Mouse (Mus musculus): ENCODE measurements around the gene Iqsec1.

Gene Iqsec1

GRCm38 (mm10) chr6:90812072-90812471 lies 176.4 kb downstream of the Iqsec1 start:
- H3K27me3 ChIP-seq (ENCODE audit: insufficient read depth, low read length) = peaks cover 16% of the 10 kb centered on the region
- no peak for TF ChIP-seq POU5F1 (IDR thresholded peaks at IDR 0.05; ENCODE audit: borderline replicate concordance, low read length)
- no peak for TF ChIP-seq CTCF (conservative IDR thresholded peaks at IDR 0.05; ENCODE audit: low read length)
- no peak for TF ChIP-seq NANOG (IDR thresholded peaks at IDR 0.05; ENCODE audit: borderline replicate concordance, low read length)
- no peaks in the 10 kb centered on the region for H3K9me3 ChIP-seq (ENCODE audit: low read length)
- H3K4me3 ChIP-seq (replicated peaks; ENCODE audit: low read length) = no peak overlapping the region
- H3K4me1 ChIP-seq (replicated peaks; ENCODE audit: low read depth, low read length) = peaks cover 23% of the 10 kb centered on the region
- no peaks in the 10 kb centered on the region for H3K36me3 ChIP-seq (ENCODE audit: insufficient read depth, low read length)

- Histone ChIP-seq H3K4me1 (replicated peaks; ENCODE audit: low read depth, low read length) (peaks cover 23% of the 10 kb centered on the region), H3K9me3 (ENCODE audit: low read length) (no peaks in the 10 kb centered on the region), H3K4me3 (replicated peaks; ENCODE audit: low read length) (no peak overlapping the region), H3K36me3 (ENCODE audit: insufficient read depth, low read length) (no peaks in the 10 kb centered on the region), H3K27me3 (ENCODE audit: insufficient read depth, low read length) (peaks cover 16% of the 10 kb centered on the region)
- TF ChIP-seq CTCF (conservative IDR thresholded peaks at IDR 0.05; ENCODE audit: low read length) = no peak
- no peak for TF ChIP-seq NANOG (IDR thresholded peaks at IDR 0.05; ENCODE audit: borderline replicate concordance, low read length)
- no peak for TF ChIP-seq POU5F1 (IDR thresholded peaks at IDR 0.05; ENCODE audit: borderline replicate concordance, low read length)
Measured at GRCm38 (mm10) chr6:90810576-90810975, 177.9 kb downstream of the Iqsec1 start.

- H3K4me3 ChIP-seq (replicated peaks; ENCODE audit: low read length) = peak overlapping the region; percentile 56
- peaks cover 16% of the 10 kb centered on the region for H3K27me3 ChIP-seq (ENCODE audit: insufficient read depth, low read length)
- H3K9me3 ChIP-seq (ENCODE audit: low read length) = no peaks in the 10 kb centered on the region
- no peaks in the 10 kb centered on the region for H3K36me3 ChIP-seq (ENCODE audit: insufficient read depth, low read length)
- peaks cover 23% of the 10 kb centered on the region for H3K4me1 ChIP-seq (replicated peaks; ENCODE audit: low read depth, low read length)
- no peak for TF ChIP-seq POU5F1 (IDR thresholded peaks at IDR 0.05; ENCODE audit: borderline replicate concordance, low read length)
- no peak for TF ChIP-seq CTCF (conservative IDR thresholded peaks at IDR 0.05; ENCODE audit: low read length)
- no peak for TF ChIP-seq NANOG (IDR thresholded peaks at IDR 0.05; ENCODE audit: borderline replicate concordance, low read length)
Measured at GRCm38 (mm10) chr6:90809960-90810362, 178.5 kb downstream of the Iqsec1 start.

GRCm38 (mm10) chr6:90809077-90809840 lies 179.2 kb downstream of the Iqsec1 start:
- peak overlapping the region; percentile 56 for H3K4me3 ChIP-seq (replicated peaks; ENCODE audit: low read length)
- no peaks in the 10 kb centered on the region for H3K36me3 ChIP-seq (ENCODE audit: insufficient read depth, low read length)
- TF ChIP-seq POU5F1 (IDR thresholded peaks at IDR 0.05; ENCODE audit: borderline replicate concordance, low read length) (no peak), NANOG (IDR thresholded peaks at IDR 0.05; ENCODE audit: borderline replicate concordance, low read length) (no peak), CTCF (conservative IDR thresholded peaks at IDR 0.05; ENCODE audit: low read length) (no peak)
- H3K4me1 ChIP-seq (replicated peaks; ENCODE audit: low read depth, low read length) = peaks cover 23% of the 10 kb centered on the region
- peaks cover 16% of the 10 kb centered on the region for H3K27me3 ChIP-seq (ENCODE audit: insufficient read depth, low read length)
- no peaks in the 10 kb centered on the region for H3K9me3 ChIP-seq (ENCODE audit: low read length)

GRCm38 (mm10) chr6:90808544-90808943 lies 179.9 kb downstream of the Iqsec1 start:
- H3K4me3 ChIP-seq (replicated peaks; ENCODE audit: low read length) = no peak overlapping the region
- no peak for TF ChIP-seq CTCF (conservative IDR thresholded peaks at IDR 0.05; ENCODE audit: low read length)
- no peak for TF ChIP-seq NANOG (IDR thresholded peaks at IDR 0.05; ENCODE audit: borderline replicate concordance, low read length)
- no peak for TF ChIP-seq POU5F1 (IDR thresholded peaks at IDR 0.05; ENCODE audit: borderline replicate concordance, low read length)
- H3K4me1 ChIP-seq (replicated peaks; ENCODE audit: low read depth, low read length) = peaks cover 23% of the 10 kb centered on the region
- H3K36me3 ChIP-seq (ENCODE audit: insufficient read depth, low read length) = no peaks in the 10 kb centered on the region
- H3K9me3 ChIP-seq (ENCODE audit: low read length) = no peaks in the 10 kb centered on the region
- peaks cover 16% of the 10 kb centered on the region for H3K27me3 ChIP-seq (ENCODE audit: insufficient read depth, low read length)

GRCm38 (mm10) chr6:90808134-90808533 lies 180.4 kb downstream of the Iqsec1 start:
- H3K4me1 ChIP-seq (replicated peaks; ENCODE audit: low read depth, low read length) = peaks cover 20% of the 10 kb centered on the region
- H3K9me3 ChIP-seq (ENCODE audit: low read length) = no peaks in the 10 kb centered on the region
- TF ChIP-seq POU5F1 (IDR thresholded peaks at IDR 0.05; ENCODE audit: borderline replicate concordance, low read length) = no peak

GRCm38 (mm10) chr6:90807581-90807980 lies 180.9 kb downstream of the Iqsec1 start:
- Histone ChIP-seq H3K9me3 (ENCODE audit: low read length) (no peaks in the 10 kb centered on the region), H3K4me1 (replicated peaks; ENCODE audit: low read depth, low read length) (peaks cover 19% of the 10 kb centered on the region), H3K36me3 (ENCODE audit: insufficient read depth, low read length) (no peaks in the 10 kb centered on the region), H3K4me3 (replicated peaks; ENCODE audit: low read length) (no peak overlapping the region), H3K27me3 (ENCODE audit: insufficient read depth, low read length) (peaks cover 16% of the 10 kb centered on the region)
- TF ChIP-seq CTCF (conservative IDR thresholded peaks at IDR 0.05; ENCODE audit: low read length) (no peak), POU5F1 (IDR thresholded peaks at IDR 0.05; ENCODE audit: borderline replicate concordance, low read length) (no peak), NANOG (IDR thresholded peaks at IDR 0.05; ENCODE audit: borderline replicate concordance, low read length) (no peak)

More at GRCm38 (mm10) chr6:90808134-90808533, 180.4 kb downstream of the Iqsec1 start:
- Histone ChIP-seq H3K36me3 (ENCODE audit: insufficient read depth, low read length) (no peaks in the 10 kb centered on the region), H3K4me3 (replicated peaks; ENCODE audit: low read length) (no peak overlapping the region), H3K27me3 (ENCODE audit: insufficient read depth, low read length) (peaks cover 16% of the 10 kb centered on the region)

- H3K4me3 ChIP-seq (replicated peaks; ENCODE audit: low read length) = no peak overlapping the region
- H3K9me3 ChIP-seq (ENCODE audit: low read length) = no peaks in the 10 kb centered on the region
- H3K4me1 ChIP-seq (replicated peaks; ENCODE audit: low read depth, low read length) = peaks cover 24% of the 10 kb centered on the region
- no peaks in the 10 kb centered on the region for H3K36me3 ChIP-seq (ENCODE audit: insufficient read depth, low read length)
- TF ChIP-seq CTCF (conservative IDR thresholded peaks at IDR 0.05; ENCODE audit: low read length) (no peak), NANOG (IDR thresholded peaks at IDR 0.05; ENCODE audit: borderline replicate concordance, low read length) (no peak), POU5F1 (IDR thresholded peaks at IDR 0.05; ENCODE audit: borderline replicate concordance, low read length) (no peak)
- peaks cover 13% of the 10 kb centered on the region for H3K27me3 ChIP-seq (ENCODE audit: insufficient read depth, low read length)
Measured at GRCm38 (mm10) chr6:90806743-90807142, 181.7 kb downstream of the Iqsec1 start.

GRCm38 (mm10) chr6:90805101-90805500 lies 183.4 kb downstream of the Iqsec1 start:
- TF ChIP-seq POU5F1 (IDR thresholded peaks at IDR 0.05; ENCODE audit: borderline replicate concordance, low read length) = no peak
- no peak for TF ChIP-seq CTCF (conservative IDR thresholded peaks at IDR 0.05; ENCODE audit: low read length)
- TF ChIP-seq NANOG (IDR thresholded peaks at IDR 0.05; ENCODE audit: borderline replicate concordance, low read length) = no peak
- H3K9me3 ChIP-seq (ENCODE audit: low read length) = no peaks in the 10 kb centered on the region
- H3K27me3 ChIP-seq (ENCODE audit: insufficient read depth, low read length) = 0 out of 2 replicates have a peak, but pooled peaks cover 4% of the 10 kb centered on the region
- H3K4me1 ChIP-seq (replicated peaks; ENCODE audit: low read depth, low read length) = peaks cover 21% of the 10 kb centered on the region
- H3K36me3 ChIP-seq (ENCODE audit: insufficient read depth, low read length) = no peaks in the 10 kb centered on the region
- no peak overlapping the region for H3K4me3 ChIP-seq (replicated peaks; ENCODE audit: low read length)
